Mouse (Mus musculus): ENCODE data around the gene Spdye4a. TPM values are rescaled to one million over a fixed set of nuclear protein-coding genes. Genes with fewer than 3 reads are reported as not detected.

Spdye4a gene
- polyA plus RNA-seq, 1 experiment from 2014 or later, result not detected

DNA sequence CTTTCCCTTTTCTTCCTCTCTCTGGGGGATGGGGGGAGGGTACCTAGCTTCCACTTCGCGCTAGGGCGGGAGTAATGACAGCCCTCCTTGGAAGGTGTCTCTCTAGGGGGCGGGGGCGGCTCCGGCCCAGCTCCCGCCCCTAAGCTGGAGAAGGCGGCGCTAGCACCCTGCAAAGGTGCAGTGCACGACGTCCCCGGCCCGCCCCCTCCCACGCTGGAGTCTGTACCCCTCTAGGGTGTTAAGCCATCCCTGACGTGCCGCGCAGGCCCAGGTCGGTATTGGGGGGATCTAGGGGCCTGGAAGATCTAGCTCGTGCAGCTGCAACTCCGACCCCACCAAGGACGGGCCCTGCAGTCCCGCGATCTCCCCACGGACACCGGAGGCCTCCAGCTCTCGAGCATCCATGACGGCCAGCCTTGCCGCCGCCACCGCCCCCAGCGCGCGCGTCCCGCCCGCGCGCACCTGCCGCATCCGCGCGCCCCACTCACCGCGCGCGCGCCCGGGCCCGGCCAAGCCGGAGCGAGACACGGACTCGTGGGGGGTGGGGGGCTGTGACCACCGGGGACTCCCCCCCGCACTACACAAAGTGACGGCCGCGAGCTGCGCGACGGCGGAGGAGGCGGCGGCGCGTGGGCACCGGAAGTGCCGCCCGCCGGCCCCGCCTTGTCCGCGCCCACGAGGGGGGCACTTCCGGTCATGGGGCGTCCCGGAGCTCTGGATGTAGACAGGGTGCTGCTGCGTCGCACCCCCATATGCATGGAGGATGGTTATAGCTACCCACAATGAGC is 42.9 kb upstream of the Spdye4a start, which contains the start of gene Zfp316:
Zfp316 (minus strand) TSS at position 660 of the 788 bp plus-strand sequence.
- ATAC-seq (peak; percentile 89), DNase-seq (ENCODE audit: low spot score) (peak; percentile 69)
- no peaks in the 10 kb centered on the region for H3K36me3 ChIP-seq (ENCODE audit: insufficient read depth, low read length)
- peak within 1 kb of the TSS; percentile 94 for H3K4me2 ChIP-seq (replicated peaks; ENCODE audit: low read depth, low read length)
- no peaks in the 10 kb centered on the region for H3K9me3 ChIP-seq (ENCODE audit: low read length)
- TF ChIP-seq EP300 (IDR thresholded peaks at IDR 0.05) (no peak), CTCF (IDR thresholded peaks at IDR 0.05) (no peak)
- H3K9ac ChIP-seq (replicated peaks; ENCODE audit: low read depth), result peak within 1 kb of the TSS; percentile 52
- no peaks in the 10 kb centered on the region for H3K4me1 ChIP-seq (ENCODE audit: insufficient read depth, low read depth, low read length)
- no peaks in the 10 kb centered on the region for H3K27me3 ChIP-seq (replicated peaks; ENCODE audit: insufficient read depth, low read length)
- WGBS, result under 1% methylated on average over 52 of the region's 79 CpGs
- no peak within 1 kb of the TSS for H3K27ac ChIP-seq (ENCODE audit: low read length)
- H3K4me3 ChIP-seq (ENCODE audit: low read depth, low read length), result peak within 1 kb of the TSS; percentile 88

DNA sequence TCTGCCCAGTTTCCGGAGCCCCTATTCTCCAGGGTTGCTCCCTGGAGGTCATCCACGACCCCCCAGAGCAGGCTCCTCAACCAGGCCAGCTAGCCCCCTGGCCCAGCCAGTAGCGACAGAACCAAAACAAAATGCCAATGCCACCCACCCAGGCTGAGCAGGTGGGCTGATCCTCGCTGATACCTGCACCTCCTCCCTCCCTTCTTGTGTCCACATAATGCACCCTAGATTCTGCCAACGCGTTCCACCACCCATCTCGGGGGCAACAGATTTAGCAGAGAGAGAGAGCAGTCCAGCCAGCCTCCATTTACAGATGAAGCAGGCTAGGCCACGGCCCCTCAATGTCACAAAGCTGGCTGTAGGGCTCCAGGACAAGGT is 42.3 kb upstream of the Spdye4a start:
- TF ChIP-seq EP300 (IDR thresholded peaks at IDR 0.05) (no peak), CTCF (IDR thresholded peaks at IDR 0.05) (no peak)
- no peak overlapping the region for H3K27ac ChIP-seq (ENCODE audit: low read length)
- ATAC-seq, result no peak

DNA sequence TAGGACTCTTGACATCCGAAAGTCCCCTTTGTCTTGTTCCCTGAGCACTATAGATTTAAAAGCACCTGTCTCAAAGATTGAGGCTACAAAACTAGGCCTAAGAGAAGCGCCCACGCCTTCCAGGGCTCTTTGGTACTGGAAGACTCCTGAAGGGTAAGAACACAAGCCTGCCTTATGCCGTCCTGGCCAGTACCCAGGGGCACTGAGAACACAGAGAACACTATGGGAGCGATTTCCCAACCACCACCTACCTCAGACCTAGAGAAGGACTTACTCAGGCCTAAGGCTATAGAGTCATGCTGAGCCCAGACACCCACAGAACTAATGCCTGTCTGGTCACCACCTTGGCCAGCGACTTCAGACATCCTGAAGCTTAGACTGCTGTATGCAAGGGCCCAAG is 40.1 kb upstream of the Spdye4a start:
- Histone ChIP-seq H3K4me2 (replicated peaks; ENCODE audit: low read depth, low read length) (no peak overlapping the region), H3K27me3 (replicated peaks; ENCODE audit: insufficient read depth, low read length) (no peaks in the 10 kb centered on the region), H3K4me1 (ENCODE audit: insufficient read depth, low read depth, low read length) (no peaks in the 10 kb centered on the region), H3K27ac (ENCODE audit: low read length) (no peak overlapping the region), H3K4me3 (ENCODE audit: low read depth, low read length) (no peak overlapping the region), H3K9me3 (ENCODE audit: low read length) (no peaks in the 10 kb centered on the region), H3K9ac (replicated peaks; ENCODE audit: low read depth) (no peak overlapping the region), H3K36me3 (ENCODE audit: insufficient read depth, low read length) (no peaks in the 10 kb centered on the region)
- DNase-seq (ENCODE audit: low spot score), result no peak
- WGBS, result 88% methylated on average over 6 of the region's 6 CpGs
- no peak for ATAC-seq
- TF ChIP-seq EP300 (IDR thresholded peaks at IDR 0.05) (no peak), CTCF (IDR thresholded peaks at IDR 0.05) (no peak)

More for the DNA sequence above, 42.3 kb upstream of the Spdye4a start:
- Histone ChIP-seq H3K4me3 (ENCODE audit: low read depth, low read length) (peak overlapping the region; percentile 88), H3K4me1 (ENCODE audit: insufficient read depth, low read depth, low read length) (no peaks in the 10 kb centered on the region), H3K36me3 (ENCODE audit: insufficient read depth, low read length) (no peaks in the 10 kb centered on the region), H3K4me2 (replicated peaks; ENCODE audit: low read depth, low read length) (peak overlapping the region; percentile 94), H3K27me3 (replicated peaks; ENCODE audit: insufficient read depth, low read length) (no peaks in the 10 kb centered on the region), H3K9me3 (ENCODE audit: low read length) (no peaks in the 10 kb centered on the region), H3K9ac (replicated peaks; ENCODE audit: low read depth) (peak overlapping the region; percentile 52)
- DNase-seq (ENCODE audit: low spot score), result no peak
- 24% methylated on average over 8 of the region's 8 CpGs for WGBS

- WGBS, result 30% methylated on average over 1 of the region's 1 CpGs
- H3K27ac ChIP-seq (ENCODE audit: low read length), result no peak overlapping the region
- no peak for TF ChIP-seq EP300 (IDR thresholded peaks at IDR 0.05)
- TF ChIP-seq CTCF (IDR thresholded peaks at IDR 0.05), result no peak
These were observed 38.7 kb upstream of the Spdye4a start for GRCm38 (mm10) chr5:143265409-143265808.

DNA sequence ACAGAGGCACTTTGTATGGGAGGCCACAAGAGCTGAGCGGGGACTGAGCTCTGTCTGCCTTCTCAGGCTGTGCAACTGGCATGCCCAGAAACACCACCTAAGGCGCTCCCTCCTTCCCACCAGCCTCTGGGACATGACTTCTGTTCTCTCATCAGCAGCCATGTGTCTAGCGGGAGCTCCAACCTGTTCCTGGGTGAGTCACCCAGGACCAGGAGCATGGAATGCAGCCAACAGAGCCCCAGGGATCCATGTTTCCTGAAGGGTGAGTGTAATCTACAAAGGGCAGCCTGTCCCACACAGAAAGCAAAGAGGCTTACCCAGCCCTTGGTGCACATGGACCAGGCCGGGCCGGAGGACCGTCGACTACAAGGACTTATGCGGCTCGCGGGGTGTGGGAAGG is 38.0 kb upstream of the Spdye4a start:
- Histone ChIP-seq H3K4me1 (ENCODE audit: insufficient read depth, low read depth, low read length) (no peaks in the 10 kb centered on the region), H3K9me3 (ENCODE audit: low read length) (no peaks in the 10 kb centered on the region), H3K27me3 (replicated peaks; ENCODE audit: insufficient read depth, low read length) (no peaks in the 10 kb centered on the region), H3K9ac (replicated peaks; ENCODE audit: low read depth) (no peak overlapping the region), H3K27ac (ENCODE audit: low read length) (no peak overlapping the region), H3K4me3 (ENCODE audit: low read depth, low read length) (no peak overlapping the region), H3K36me3 (ENCODE audit: insufficient read depth, low read length) (no peaks in the 10 kb centered on the region; the same call in 1 of the 2 replicates), H3K4me2 (replicated peaks; ENCODE audit: low read depth, low read length) (no peak overlapping the region)
- 70% methylated on average over 10 of the region's 10 CpGs for WGBS
- DNase-seq (ENCODE audit: low spot score), result no peak
- no peak for ATAC-seq
- no peak for TF ChIP-seq CTCF (IDR thresholded peaks at IDR 0.05)
- TF ChIP-seq EP300 (IDR thresholded peaks at IDR 0.05), result no peak

More at GRCm38 (mm10) chr5:143265409-143265808, 38.7 kb upstream of the Spdye4a start:
- Histone ChIP-seq H3K9me3 (ENCODE audit: low read length) (no peaks in the 10 kb centered on the region), H3K4me3 (ENCODE audit: low read depth, low read length) (no peak overlapping the region), H3K4me1 (ENCODE audit: insufficient read depth, low read depth, low read length) (no peaks in the 10 kb centered on the region), H3K9ac (replicated peaks; ENCODE audit: low read depth) (no peak overlapping the region), H3K36me3 (ENCODE audit: insufficient read depth, low read length) (no peaks in the 10 kb centered on the region; the same call in 1 of the 2 replicates), H3K4me2 (replicated peaks; ENCODE audit: low read depth, low read length) (no peak overlapping the region), H3K27me3 (replicated peaks; ENCODE audit: insufficient read depth, low read length) (no peaks in the 10 kb centered on the region)
- DNase-seq (ENCODE audit: low spot score), result no peak
- no peak for ATAC-seq

DNA sequence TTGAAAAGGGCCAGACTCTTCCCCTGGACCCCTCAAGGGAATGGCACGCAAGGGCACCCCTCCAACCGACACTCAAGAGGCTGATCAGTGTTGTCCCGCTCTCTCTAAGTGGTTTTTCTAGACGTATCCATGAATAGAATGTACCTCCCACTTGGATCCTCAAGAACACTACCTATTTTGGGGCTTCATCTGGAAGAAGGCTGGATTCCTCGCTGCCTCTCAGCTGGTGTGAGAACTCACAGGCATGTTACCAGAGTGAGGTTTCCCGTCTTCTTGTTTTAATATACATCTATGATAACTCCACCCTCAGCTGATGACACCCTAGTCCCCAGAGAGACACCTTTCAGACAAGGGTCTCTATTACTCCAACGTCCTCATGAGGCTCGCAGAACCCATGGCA is 34.9 kb upstream of the Spdye4a start:
- DNase-seq (ENCODE audit: low spot score), result no peak
- WGBS, result 90% methylated on average over 8 of the region's 8 CpGs
- no peak overlapping the region for H3K9ac ChIP-seq (replicated peaks; ENCODE audit: low read depth)
- H3K4me1 ChIP-seq (ENCODE audit: insufficient read depth, low read depth, low read length), result no peaks in the 10 kb centered on the region
- H3K27ac ChIP-seq (ENCODE audit: low read length), result no peak overlapping the region
- no peak for ATAC-seq
- H3K9me3 ChIP-seq (ENCODE audit: low read length), result no peaks in the 10 kb centered on the region
- no peak for TF ChIP-seq CTCF (IDR thresholded peaks at IDR 0.05)
- TF ChIP-seq EP300 (IDR thresholded peaks at IDR 0.05), result no peak
- no peaks in the 10 kb centered on the region for H3K27me3 ChIP-seq (replicated peaks; ENCODE audit: insufficient read depth, low read length)
- H3K4me2 ChIP-seq (replicated peaks; ENCODE audit: low read depth, low read length), result no peak overlapping the region
- no peaks in the 10 kb centered on the region; the same call in 1 of the 2 replicates for H3K36me3 ChIP-seq (ENCODE audit: insufficient read depth, low read length)
- H3K4me3 ChIP-seq (ENCODE audit: low read depth, low read length), result no peak overlapping the region
